Mouse (Mus musculus): ENCODE measurements around the gene Plod3.
A peak's percentile ranks its signal among the peaks of the same experiment; 100 is the strongest.

Gene Plod3

GRCm38 (mm10) chr5:136962966-136963540, 23.8 kb upstream of the Plod3 start:
- no peak for DNase-seq (ENCODE audit: low spot score)

- peak; percentile 67 for DNase-seq (ENCODE audit: low spot score)
These were observed 21.6 kb upstream of the Plod3 start for GRCm38 (mm10) chr5:136965210-136965609.

- peak; percentile 29 for DNase-seq (ENCODE audit: low spot score)
These were observed 21.1 kb upstream of the Plod3 start for GRCm38 (mm10) chr5:136965686-136966085.

- DNase-seq (ENCODE audit: low spot score): no peak
These were observed 20.5 kb upstream of the Plod3 start, which contains the start of gene Cldn15 for GRCm38 (mm10) chr5:136966331-136966730. TSS of gene Cldn15 (plus strand) at chr5:136966616.

GRCm38 (mm10) chr5:136966861-136967455, 19.9 kb upstream of the Plod3 start:
- no peak for DNase-seq (ENCODE audit: low spot score)

- DNase-seq (ENCODE audit: low spot score): no peak
These were observed 19.2 kb upstream of the Plod3 start for GRCm38 (mm10) chr5:136967592-136967991.

GRCm38 (mm10) chr5:136970703-136971102, 16.1 kb upstream of the Plod3 start:
- DNase-seq (ENCODE audit: low spot score): peak; percentile 61

- DNase-seq (ENCODE audit: low spot score): no peak
These were observed 13.1 kb upstream of the Plod3 start for GRCm38 (mm10) chr5:136973670-136974069.

GRCm38 (mm10) chr5:136977769-136978168, 9.1 kb upstream of the Plod3 start:
- no peak for DNase-seq (ENCODE audit: low spot score)

- DNase-seq (ENCODE audit: low spot score): no peak
These were observed 7.1 kb upstream of the Plod3 start for GRCm38 (mm10) chr5:136979762-136980161.

- no peak for DNase-seq (ENCODE audit: low spot score)
These were observed 5.8 kb upstream of the Plod3 start for GRCm38 (mm10) chr5:136980974-136981373.

GRCm38 (mm10) chr5:136982338-136982930, 4.4 kb upstream of the Plod3 start:
- peak; percentile 27 for DNase-seq (ENCODE audit: low spot score)

- no peak for DNase-seq (ENCODE audit: low spot score)
These were observed 2.0 kb upstream of the Plod3 start for GRCm38 (mm10) chr5:136984828-136985227.

- peak; percentile 59 for DNase-seq (ENCODE audit: low spot score)
These were observed 517 bp downstream of the Plod3 start for GRCm38 (mm10) chr5:136987138-136987933.

GRCm38 (mm10) chr5:136987934-136988271, 1.1 kb downstream of the Plod3 start, which contains the start of gene Znhit1:
TSS of gene Znhit1 (minus strand) at chr5:136988021.
- no peak for DNase-seq (ENCODE audit: low spot score)

GRCm38 (mm10) chr5:136988420-136988819, 1.6 kb downstream of the Plod3 start:
- no peak for DNase-seq (ENCODE audit: low spot score)

- no peak for DNase-seq (ENCODE audit: low spot score)
These were observed 3.0 kb downstream of the Plod3 start for GRCm38 (mm10) chr5:136989801-136990200.

- DNase-seq (ENCODE audit: low spot score): no peak
These were observed 12.6 kb downstream of the Plod3 start for GRCm38 (mm10) chr5:136999449-136999848.

- no peak for DNase-seq (ENCODE audit: low spot score)
These were observed 13.8 kb downstream of the Plod3 start for GRCm38 (mm10) chr5:137000612-137001011.

GRCm38 (mm10) chr5:137007276-137007675, 20.5 kb downstream of the Plod3 start:
- no peak for DNase-seq (ENCODE audit: low spot score)

- no peak for DNase-seq (ENCODE audit: low spot score)
These were observed 23.2 kb downstream of the Plod3 start for GRCm38 (mm10) chr5:137009988-137010387.

GRCm38 (mm10) chr5:137012401-137012950, 25.7 kb downstream of the Plod3 start:
- DNase-seq (ENCODE audit: low spot score): no peak
